9 mouse cellular contexts compared by ENCODE assay signal in genomic region chr16:91868943-91869911, GRCm38 (mm10).
DNase-seq lines count a peak whose midpoint lies in the region; ATAC-seq and TF ChIP-seq lines count a peak whose summit lies in the region.
"Had no signal": no experiment of that assay in that cellular context is flagged by ENCODE, and none has a peak within 500 bp of the region (broad histone marks: within the 10 kb centered on the region; RNA-seq: fewer than 3 reads in every experiment).

No protein-coding gene starts in this region.

- peak overlapping the region; percentile 33; the same call in 1 of the 2 replicates for H3K27ac ChIP-seq in midbrain, embryonic 16.5 days (ENCODE audit: low read length)
- no peak overlapping the region for H3K27ac ChIP-seq in midbrain, embryonic 15.5 days
- no peak overlapping the region for H3K27ac ChIP-seq in lung, embryonic 14.5 days (ENCODE audit: low read depth)
- H3K27ac ChIP-seq: lung, embryonic 15.5 days had no signal

- H3K9ac ChIP-seq in midbrain, embryonic 16.5 days (ENCODE audit: low read depth, low read length), result no peak overlapping the region
- H3K9ac ChIP-seq in midbrain, embryonic 15.5 days, result no peak overlapping the region
- no peak overlapping the region for H3K9ac ChIP-seq in lung, embryonic 14.5 days
- H3K9ac ChIP-seq: lung, embryonic 15.5 days had no signal

- no peaks in the 10 kb centered on the region for H3K27me3 ChIP-seq in midbrain, embryonic 16.5 days (ENCODE audit: control insufficient read depth, insufficient read depth, low read depth, low read length)
- no peaks in the 10 kb centered on the region for H3K27me3 ChIP-seq in midbrain, embryonic 15.5 days (replicated peaks)
- H3K27me3 ChIP-seq in lung, embryonic 14.5 days (ENCODE audit: insufficient read depth, low read length), result no peaks in the 10 kb centered on the region
- H3K27me3 ChIP-seq: lung, embryonic 15.5 days had no signal

- WGBS in midbrain, embryonic 16.5 days, result 94% methylated on average over 28 of the region's 28 CpGs
- 91% methylated on average over 28 of the region's 28 CpGs for WGBS in midbrain, embryonic 15.5 days
- WGBS in lung, embryonic 14.5 days, result 84% methylated on average over 28 of the region's 28 CpGs

- TF ChIP-seq CTCF in lung, embryonic 14.5 days (IDR thresholded peaks at IDR 0.05; ENCODE audit: low read depth), result no peak

- H3K4me1 ChIP-seq in midbrain, embryonic 16.5 days (ENCODE audit: control insufficient read depth, insufficient read depth, low read length), result peaks cover 6% of the 10 kb centered on the region; the same call in 1 of the 2 replicates
- no peaks in the 10 kb centered on the region for H3K4me1 ChIP-seq in midbrain, embryonic 15.5 days
- H3K4me1 ChIP-seq in lung, embryonic 14.5 days (ENCODE audit: insufficient read depth), result no peaks in the 10 kb centered on the region
- H3K4me1 ChIP-seq: lung, embryonic 15.5 days had no signal

- H3K4me3 ChIP-seq in midbrain, embryonic 16.5 days (ENCODE audit: low read depth, low read length), result no peak overlapping the region
- no peak overlapping the region for H3K4me3 ChIP-seq in midbrain, embryonic 15.5 days
- H3K4me3 ChIP-seq in lung, embryonic 14.5 days (ENCODE audit: low read depth, low read length), result no peak overlapping the region
- H3K4me3 ChIP-seq: lung, embryonic 15.5 days had no signal

- peak; percentile 45 to 71 for DNase-seq in adrenal gland, adult (ENCODE audit: inconsistent age in 2 of 2, low spot score in 1 of 2)
- no peak for DNase-seq in adrenal gland, adult 2 months
- DNase-seq in lung, embryonic 14.5 days, result peak; percentile 45
- DNase-seq in spleen, postnatal 4 days (ENCODE audit: low spot score in 2 of 2), result peak; percentile 63 to 76
- no peak for DNase-seq in embryo, embryonic 10.5 days (ENCODE audit: low spot score)

- no peak for ATAC-seq in midbrain, embryonic 16.5 days
- no peak for ATAC-seq in midbrain, embryonic 15.5 days (replicated peaks)
- peak; percentile 50 for ATAC-seq in erythroid progenitor cell, adult 5-6 weeks (replicated peaks; ENCODE audit: low FRiP score, poor library complexity, severe bottlenecking)
- no peak for ATAC-seq in lung, embryonic 14.5 days (ENCODE audit: insufficient read depth)

- H3K9me3 ChIP-seq in midbrain, embryonic 16.5 days (replicated peaks; ENCODE audit: control insufficient read depth, low read length, poor library complexity, severe bottlenecking), result no peaks in the 10 kb centered on the region
- no peaks in the 10 kb centered on the region for H3K9me3 ChIP-seq in midbrain, embryonic 15.5 days
- H3K9me3 ChIP-seq in lung, embryonic 14.5 days (ENCODE audit: low read depth, low read length), result no peaks in the 10 kb centered on the region
- H3K9me3 ChIP-seq: lung, embryonic 15.5 days had no signal

- H3K4me2 ChIP-seq in midbrain, embryonic 16.5 days (ENCODE audit: low read length), result no peak overlapping the region
- no peak overlapping the region for H3K4me2 ChIP-seq in midbrain, embryonic 15.5 days
- H3K4me2 ChIP-seq in lung, embryonic 14.5 days, result no peak overlapping the region
- H3K4me2 ChIP-seq: lung, embryonic 15.5 days had no signal

- peaks cover 22% of the 10 kb centered on the region for H3K36me3 ChIP-seq in midbrain, embryonic 16.5 days (ENCODE audit: control insufficient read depth, insufficient read depth, low read length)
- H3K36me3 ChIP-seq in midbrain, embryonic 15.5 days (replicated peaks), result peaks cover 29% of the 10 kb centered on the region
- H3K36me3 ChIP-seq in lung, embryonic 14.5 days (ENCODE audit: insufficient read depth), result peaks cover 69% of the 10 kb centered on the region

Comparison
In these comparisons a context has a peak if more than half of its experiments do, and no peak if none do; other contexts are left out.
1. DNase-seq: peak in adrenal gland, adult (2 of 2), lung, embryonic 14.5 days (single experiment) and spleen, postnatal 4 days (2 of 2); none in adrenal gland, adult 2 months (single experiment) and embryo, embryonic 10.5 days (single experiment).